Mouse (Mus musculus) small intestine, adult 2 months (tissue): ENCODE results near the gene Lbx1. TPM values are rescaled to one million over a fixed set of nuclear protein-coding genes. Genes with fewer than 3 reads are reported as not detected.

Experiments
- H3K27ac ChIP-seq: fragments of 200-500 bp; 2 replicates; pipeline ENCODE4 v1.5.1; 2012; ENCODE audit warnings: low read depth, low read length, control low read depth, inconsistent platforms; ENCODE audit not compliant: insufficient read depth
- H3K27me3 ChIP-seq: fragments of 200-500 bp; 2 replicates; pipeline ENCODE4 v1.6.1; 2012; ENCODE audit warnings: mild to moderate bottlenecking, moderate library complexity, low read length, inconsistent platforms; ENCODE audit not compliant: control insufficient read depth, insufficient read depth
- H3K36me3 ChIP-seq: fragments of 200-500 bp; 2 replicates; pipeline ENCODE4 v1.6.1; 2012; ENCODE audit warnings: mild to moderate bottlenecking, low read length, control low read depth, inconsistent platforms; ENCODE audit not compliant: control insufficient read depth, insufficient read depth
- H3K4me1 ChIP-seq: fragments of 200-500 bp; 2 replicates; pipeline ENCODE4 v1.6.1; 2012; ENCODE audit warnings: low read length, inconsistent platforms, mixed read lengths; ENCODE audit not compliant: control insufficient read depth, insufficient read depth, insufficient read length
- H3K4me3 ChIP-seq: fragments of 200-500 bp; 2 replicates; pipeline ENCODE4 v1.5.1; 2012; ENCODE audit warnings: low read depth, mild to moderate bottlenecking, control low read depth, inconsistent platforms, low read length, moderate library complexity
- CTCF ChIP-seq: fragments of 200-500 bp; IDR thresholded peaks from 2 replicates; pipeline ENCODE4 v1.5.1; 2012; ENCODE audit warnings: low read depth, mild to moderate bottlenecking, control low read depth, inconsistent platforms, low read length, moderate library complexity, mixed read lengths; ENCODE audit not compliant: insufficient replicate concordance, insufficient read length; ENCODE audit errors: extremely low read depth
- POLR2A ChIP-seq: fragments of 200-500 bp; IDR thresholded peaks from 2 replicates; pipeline ENCODE4 v1.6.1; 2012; ENCODE audit warnings: low read depth, mild to moderate bottlenecking, control low read depth, inconsistent platforms, low read length, moderate library complexity
- WGBS: fragments of 180-500 bp; shearing (Covaris S2); methylation state at CpG from one replicate; pipeline ENCODE4 v1.1.7; 2018; 5-methylcytosine and 5-hydroxymethylcytosine counted together
- polyA plus RNA-seq: library from polyadenylated mRNA; depleted of rRNA; stranded (reverse); fragments of >200 nt; gene quantifications from 2 replicates; pipeline ENCODE4 v1.2.3, GENCODE M21; 2012; rRNA removed

The Lbx1 gene
- polyA plus RNA-seq, 1 experiment = not detected

GRCm38 (mm10) chr19:45205311-45206105 is 30.1 kb downstream of the Lbx1 start:
- no peak for TF ChIP-seq POLR2A
- TF ChIP-seq CTCF = no peak
- Histone ChIP-seq H3K36me3 (no peaks in the 10 kb centered on the region), H3K27ac (no peak overlapping the region), H3K4me1 (no peaks in the 10 kb centered on the region), H3K4me3 (no peak overlapping the region), H3K27me3 (0 out of 2 replicates have a peak, but pooled peaks cover 10% of the 10 kb centered on the region)
- 53% methylated on average over 3 of the region's 3 CpGs for WGBS

GRCm38 (mm10) chr19:45196967-45197366 is 38.6 kb downstream of the Lbx1 start:
- TF ChIP-seq POLR2A = no peak
- TF ChIP-seq CTCF = no peak
- Histone ChIP-seq H3K4me3 (no peak overlapping the region), H3K27ac (no peak overlapping the region), H3K27me3 (no peaks in the 10 kb centered on the region), H3K4me1 (no peaks in the 10 kb centered on the region), H3K36me3 (no peaks in the 10 kb centered on the region)
- WGBS = 89% methylated on average over 8 of the region's 8 CpGs

GRCm38 (mm10) chr19:45194651-45195050 is 41.0 kb downstream of the Lbx1 start:
- no peaks in the 10 kb centered on the region for H3K27me3 ChIP-seq
- no peak for TF ChIP-seq POLR2A
- no peak for TF ChIP-seq CTCF
- H3K4me3 ChIP-seq = no peak overlapping the region
- WGBS = 33% methylated on average over 4 of the region's 4 CpGs
- no peaks in the 10 kb centered on the region for H3K4me1 ChIP-seq
- no peak overlapping the region for H3K27ac ChIP-seq
- no peaks in the 10 kb centered on the region for H3K36me3 ChIP-seq

Other genes starting within 250 kb of the Lbx1 start
- gene Sema4g, start 246.7 kb downstream of the Lbx1 start, polyA plus RNA-seq = 139 and 344 TPM in 2 replicates
- 4.1 and 5.9 TPM in 2 replicates for gene Twnk, start 230.1 kb downstream of the Lbx1 start, polyA plus RNA-seq
- gene Mrpl43, start 229.4 kb downstream of the Lbx1 start, polyA plus RNA-seq = 71.9 and 126 TPM in 2 replicates
- 40.3 and 50.4 TPM in 2 replicates for gene Lzts2, start 221.4 kb downstream of the Lbx1 start, polyA plus RNA-seq
- gene Pdzd7, start 190.1 kb downstream of the Lbx1 start, polyA plus RNA-seq = 0.29 and 1.2 TPM in 2 replicates
- 8.8 and 9.5 TPM in 2 replicates for gene Sfxn3, start 188.3 kb downstream of the Lbx1 start, polyA plus RNA-seq
- gene Kazald1, start 160.6 kb downstream of the Lbx1 start, polyA plus RNA-seq = 2.2 and 2.4 TPM in 2 replicates
- gene Tlx1, start 85.1 kb downstream of the Lbx1 start, polyA plus RNA-seq = not detected in 2 replicates
- gene Btrc, start 127.9 kb upstream of the Lbx1 start, polyA plus RNA-seq = 2.3 and 4.2 TPM in 2 replicates